Mouse (Mus musculus) embryonic fibroblast, embryonic 13.5 days (primary cell): ENCODE results near the gene Coq7. TPM values are rescaled to one million over a fixed set of nuclear protein-coding genes. Genes with fewer than 3 reads are reported as not detected.

ENCODE experiments used
- H3K27ac ChIP-seq: 2 replicates; pipeline ENCODE4 v1.5.1; 2012; ENCODE audit warnings: low read length, control low read depth, inconsistent platforms; ENCODE audit not compliant: insufficient read depth
- H3K4me1 ChIP-seq: 2 replicates; pipeline ENCODE4 v1.6.1; 2011; ENCODE audit warnings: low read length; ENCODE audit not compliant: control insufficient read depth, insufficient read depth
- H3K4me3 ChIP-seq: 2 replicates; pipeline ENCODE4 v1.5.1; 2011; ENCODE audit warnings: mild to moderate bottlenecking, control low read depth, low read length; ENCODE audit not compliant: insufficient read depth
- CTCF ChIP-seq: IDR thresholded peaks from 2 replicates; pipeline ENCODE4 v1.5.1; 2011; ENCODE audit warnings: mild to moderate bottlenecking, control low read depth, low read length, moderate library complexity, borderline replicate concordance; ENCODE audit not compliant: insufficient read depth
- POLR2A ChIP-seq: IDR thresholded peaks from 2 replicates; pipeline ENCODE4 v1.6.1; 2011; ENCODE audit warnings: low read depth, mild to moderate bottlenecking, control low read depth, low read length, moderate library complexity
- polyA plus RNA-seq: library from polyadenylated mRNA; stranded (reverse); fragments of >200 nt; gene quantifications from 2 replicates; pipeline ENCODE4 v1.2.4, GENCODE M21; 2011; ENCODE audit warnings: low read depth; ENCODE audit not compliant: missing spikeins, insufficient read length

Gene Coq7
- polyA plus RNA-seq, 1 experiment = 14.5 TPM

DNA sequence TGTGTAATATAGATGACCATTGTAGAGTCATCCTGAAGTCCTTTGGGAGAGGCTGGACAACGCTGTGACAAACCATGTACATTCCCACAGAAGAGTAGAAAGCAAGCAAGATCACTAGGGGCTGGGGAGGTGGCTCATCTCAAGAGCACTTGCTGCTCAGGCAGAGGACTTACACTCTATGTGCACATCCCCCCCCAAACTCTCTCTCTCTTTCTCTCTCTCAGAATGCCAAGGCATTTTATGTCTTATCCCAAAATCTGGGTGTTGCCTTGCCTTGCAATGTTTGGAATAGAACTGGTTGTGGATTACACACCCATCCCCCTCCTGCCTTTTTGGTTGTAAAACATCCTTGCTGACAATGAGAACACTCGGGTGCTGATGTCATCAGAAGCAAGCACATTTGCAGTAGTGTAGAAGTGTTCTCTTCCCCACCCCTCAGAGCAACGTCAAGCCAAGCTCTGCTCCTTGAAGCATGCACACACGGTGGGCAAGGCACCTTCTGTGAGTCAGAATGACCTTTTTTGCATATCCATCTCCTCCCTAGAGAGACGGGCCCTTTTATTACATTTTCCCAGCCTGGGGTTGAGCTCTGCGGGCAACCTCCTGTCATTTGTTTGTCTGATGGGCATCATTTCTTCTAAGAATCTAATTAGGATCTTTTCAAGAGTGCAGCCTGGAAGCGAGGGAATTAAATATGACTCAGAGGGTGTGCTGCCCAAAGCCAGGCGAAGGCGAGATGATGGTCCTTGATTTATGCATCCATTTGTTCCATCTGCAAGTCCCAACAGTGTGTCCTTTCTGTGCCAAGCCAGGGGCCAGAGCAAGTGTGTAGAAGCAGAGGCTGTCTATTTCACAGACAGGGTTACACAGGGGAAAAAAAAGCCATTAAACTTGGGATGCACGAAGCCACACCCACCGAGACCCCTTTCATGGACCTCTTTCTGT, 70.1 kb downstream of the Coq7 start:
- no peak for TF ChIP-seq CTCF
- no peak for TF ChIP-seq POLR2A
- Histone ChIP-seq H3K4me1 (peaks cover 3% of the 10 kb centered on the region; the same call in 1 of the 2 replicates), H3K27ac (no peak overlapping the region), H3K4me3 (no peak overlapping the region)

DNA sequence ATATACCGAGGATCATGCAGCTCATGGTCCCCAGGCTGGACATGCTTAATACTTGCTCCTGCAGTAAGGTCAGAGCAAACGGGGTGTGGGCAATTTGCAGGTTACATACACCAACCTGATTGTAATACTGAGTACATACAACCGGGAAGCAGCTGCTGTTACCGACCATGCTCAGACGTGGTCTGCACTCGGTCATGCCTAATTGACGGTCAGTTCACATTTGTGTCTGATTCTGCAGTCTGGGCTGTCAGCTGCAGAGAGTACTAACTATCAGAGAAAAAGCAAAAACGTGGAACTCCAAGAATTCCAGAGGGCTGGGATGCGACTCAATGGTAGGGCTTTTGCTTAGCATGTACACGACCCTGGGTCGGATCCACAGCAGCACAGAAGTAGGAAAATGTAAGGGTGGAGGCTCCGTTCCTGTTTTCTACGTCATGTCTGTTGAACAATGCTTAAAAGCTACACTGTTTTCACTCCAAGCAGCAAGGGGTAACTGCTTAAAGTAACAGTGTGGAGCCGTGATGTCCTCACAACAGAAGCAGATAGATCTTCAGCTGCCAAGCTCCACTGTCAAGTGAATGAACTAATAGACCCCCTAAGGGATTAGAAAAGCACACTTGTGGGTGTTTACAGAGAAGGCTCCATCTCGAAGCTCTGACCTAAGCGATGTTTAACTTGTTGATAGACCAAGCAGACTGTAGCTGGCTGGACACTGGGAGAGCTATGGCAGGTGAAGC, 71.6 kb downstream of the Coq7 start:
- H3K4me1 ChIP-seq = peaks cover 3% of the 10 kb centered on the region; the same call in 1 of the 2 replicates
- TF ChIP-seq POLR2A (no peak), CTCF (no peak)
- H3K4me3 ChIP-seq = no peak overlapping the region
- no peak overlapping the region for H3K27ac ChIP-seq

Other genes with a start within 250 kb of the Coq7 start
- gene Syt17, start 85.1 kb downstream of the Coq7 start, polyA plus RNA-seq = 1.4 and 2.4 TPM in 2 replicates
- 76.2 and 98.4 TPM in 2 replicates for gene Itpripl2, start 41.4 kb downstream of the Coq7 start, polyA plus RNA-seq
- 1.4 and 1.9 TPM in 2 replicates for gene Tmc7, start 51.4 kb upstream of the Coq7 start, polyA plus RNA-seq
- not detected in 2 replicates for gene Tmc5, start 63.9 kb upstream of the Coq7 start, polyA plus RNA-seq
- 58.1 and 75.4 TPM in 2 replicates for gene Gde1, start 172.4 kb upstream of the Coq7 start, polyA plus RNA-seq
- 11.3 and 14.6 TPM in 2 replicates for gene Ccp110, start 179.2 kb upstream of the Coq7 start, polyA plus RNA-seq
- gene Vps35l, start 206.9 kb upstream of the Coq7 start, polyA plus RNA-seq = 95.4 and 106 TPM in 2 replicates